Mouse (Mus musculus) liver, adult 2 months (tissue): Measurements from ENCODE around the gene Ttc38. TPM values are rescaled to one million over a fixed set of nuclear protein-coding genes. Genes with fewer than 3 reads are reported as not detected.

Experiments used
- DNase-seq: peaks from one replicate; pipeline ENCODE4 v3.0.0-alpha.2; 2011; ENCODE audit warnings: low read depth, low spot score; ENCODE audit errors: extremely low read depth
- H3K27ac ChIP-seq: fragments of 200-500 bp; replicated peaks from 2 replicates; pipeline ENCODE4 v1.5.1; 2012; ENCODE audit warnings: low read depth, mild to moderate bottlenecking, control low read depth, inconsistent platforms, low read length; ENCODE audit not compliant: insufficient read depth
- H3K27me3 ChIP-seq: fragments of 200-500 bp; 2 replicates; pipeline ENCODE4 v1.6.1; 2012; ENCODE audit warnings: mild to moderate bottlenecking, moderate library complexity, low read length, inconsistent platforms; ENCODE audit not compliant: control insufficient read depth, insufficient read depth
- H3K36me3 ChIP-seq: fragments of 200-500 bp; 2 replicates; pipeline ENCODE4 v1.6.1; 2012; ENCODE audit warnings: low read length, inconsistent platforms; ENCODE audit not compliant: control insufficient read depth, insufficient read depth
- H3K4me1 ChIP-seq: fragments of 200-500 bp; 2 replicates; pipeline ENCODE4 v1.6.1; 2011; ENCODE audit warnings: low read length; ENCODE audit not compliant: control insufficient read depth, insufficient read depth
- H3K4me3 ChIP-seq: fragments of 200-500 bp; 2 replicates; pipeline ENCODE4 v1.5.1; 2011; ENCODE audit warnings: low read depth, mild to moderate bottlenecking, control low read depth, low read length, moderate library complexity; ENCODE audit not compliant: insufficient read depth
- H3K79me2 ChIP-seq: fragments of 200-500 bp; 2 replicates; pipeline ENCODE4 v1.6.1; 2012; ENCODE audit warnings: inconsistent platforms, mild to moderate bottlenecking, low read length, moderate library complexity; ENCODE audit not compliant: control insufficient read depth, insufficient read depth
- H3K9ac ChIP-seq: fragments of 200-500 bp; 2 replicates; pipeline ENCODE4 v1.6.1; 2012; ENCODE audit warnings: low read depth, mild to moderate bottlenecking, control low read depth, inconsistent platforms, low read length
- CTCF ChIP-seq: fragments of 200-500 bp; IDR thresholded peaks from 2 replicates; pipeline ENCODE4 v1.5.1; 2011; ENCODE audit warnings: low read depth, low read length, control low read depth
- POLR2A ChIP-seq: fragments of 200-500 bp; IDR thresholded peaks from 2 replicates; pipeline ENCODE4 v1.6.1; 2011; ENCODE audit warnings: low read length, control low read depth; ENCODE audit not compliant: insufficient read depth; ENCODE audit errors: extremely low read depth
- WGBS: fragments of 180-500 bp; shearing (Covaris S2); methylation state at CpG from one replicate; pipeline ENCODE4 v1.1.7; 2018; 5-methylcytosine and 5-hydroxymethylcytosine counted together
- polyA plus RNA-seq: library from polyadenylated mRNA; depleted of rRNA; stranded (reverse); fragments of >200 nt; gene quantifications from 2 replicates; pipeline ENCODE4 v1.2.3, GENCODE M21; 2012
- total RNA-seq: library from RNA; depleted of rRNA; stranded (reverse); fragments of >200 nt; gene quantifications from 2 replicates; pipeline ENCODE4 v1.2.3, GENCODE M21; 2014

Ttc38 gene
- total and polyA plus RNA-seq, 2 experiments, result 19.1 to 52.4 TPM

DNA sequence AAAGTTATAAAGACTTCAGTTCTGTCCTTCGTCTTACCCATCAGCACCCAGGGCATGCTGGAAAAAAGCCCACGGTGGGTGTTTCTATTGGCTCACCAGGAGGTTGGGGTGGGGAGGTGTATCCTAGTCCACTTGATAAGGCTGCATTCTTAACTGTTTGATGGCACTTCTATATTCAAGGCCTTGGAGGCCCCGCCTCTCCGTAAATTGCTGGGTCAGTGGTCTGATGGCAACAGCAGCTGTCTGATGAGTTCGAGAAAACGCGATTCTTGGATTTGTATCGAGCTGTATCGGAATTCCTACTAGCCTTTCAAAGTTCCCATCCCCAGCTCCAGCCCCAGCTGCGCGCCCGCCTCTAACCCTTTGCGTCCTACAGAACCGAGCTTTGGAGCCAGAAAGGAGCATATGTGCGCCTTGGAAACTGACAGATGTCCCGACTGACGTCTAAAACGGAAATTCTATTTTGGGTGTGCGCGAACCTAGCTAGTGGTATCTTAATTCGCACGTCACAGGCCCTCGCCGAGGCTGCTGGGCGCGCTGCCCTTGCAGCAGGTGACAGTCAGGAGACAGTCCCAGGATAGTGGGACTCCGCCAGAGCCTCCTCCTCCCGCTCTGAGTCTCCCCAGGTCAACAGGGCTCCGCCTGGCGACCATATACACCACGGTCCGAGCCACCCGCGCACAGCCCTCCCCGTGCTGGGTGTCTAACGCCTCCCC lies 21.1 kb upstream of the Ttc38 start:
- peaks cover 8% of the 10 kb centered on the region for H3K4me1 ChIP-seq
- no peaks in the 10 kb centered on the region for H3K79me2 ChIP-seq
- H3K4me3 ChIP-seq, result peak overlapping the region; percentile 82
- H3K27me3 ChIP-seq, result no peaks in the 10 kb centered on the region
- TF ChIP-seq POLR2A (no peak), CTCF (peak; percentile 19)
- peak; percentile 78 for DNase-seq
- WGBS, result under 1% methylated on average over 36 of the region's 36 CpGs
- 0 out of 2 replicates have a peak, but pooled peaks cover under 1% of the 10 kb centered on the region for H3K36me3 ChIP-seq
- peak overlapping the region; percentile 75 for H3K27ac ChIP-seq
- H3K9ac ChIP-seq, result peak overlapping the region; percentile 79

DNA sequence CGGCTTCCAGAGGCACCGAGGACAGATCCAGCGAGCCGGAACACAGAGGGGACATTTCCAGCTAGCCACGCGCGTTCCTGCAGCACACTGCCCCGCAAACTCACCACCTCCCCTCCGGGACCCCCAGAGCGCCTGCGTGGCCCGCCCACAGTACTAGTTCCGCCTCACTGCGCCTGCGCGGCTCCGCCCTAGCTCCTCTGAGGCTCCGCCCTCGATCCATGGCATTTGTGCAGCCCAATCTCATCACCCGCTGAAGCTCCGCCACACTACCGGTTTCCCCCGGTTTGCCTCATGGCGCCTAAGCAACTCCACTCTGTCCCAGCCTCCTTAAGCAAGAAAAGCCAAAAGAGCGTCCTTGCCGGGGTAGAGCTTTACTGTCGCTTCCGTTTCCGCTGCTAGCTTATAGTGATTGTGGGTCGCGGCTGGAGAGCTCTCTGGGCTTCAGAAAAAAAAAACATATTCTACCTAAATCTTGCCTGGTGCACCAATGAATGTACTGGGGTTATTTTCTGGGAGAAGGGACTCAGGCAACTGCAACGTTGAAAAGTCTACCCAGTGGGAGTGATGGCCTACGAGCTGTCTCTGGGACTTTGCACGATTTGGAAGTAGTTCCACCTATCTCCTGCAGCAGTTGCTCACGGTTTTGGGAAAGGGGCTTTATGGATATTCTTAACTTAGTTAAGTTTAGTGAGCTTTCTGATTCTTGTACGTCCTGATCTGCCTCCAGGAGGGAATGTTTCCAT lies 20.4 kb upstream of the Ttc38 start, which contains the start of gene Cdpf1:
Cdpf1 (minus strand) TSS at position 163 of the 743 bp plus-strand sequence.
- peak; percentile 81 for DNase-seq
- Histone ChIP-seq H3K36me3 (no peaks in the 10 kb centered on the region), H3K79me2 (no peaks in the 10 kb centered on the region), H3K27ac (peak within 1 kb of the TSS; percentile 75), H3K4me3 (peak within 1 kb of the TSS; percentile 82), H3K4me1 (peaks cover 8% of the 10 kb centered on the region), H3K27me3 (no peaks in the 10 kb centered on the region), H3K9ac (peak within 1 kb of the TSS; percentile 79)
- TF ChIP-seq CTCF, result peak; percentile 24
- TF ChIP-seq POLR2A, result peak; percentile 71
- 4% methylated on average over 36 of the region's 36 CpGs for WGBS

DNA sequence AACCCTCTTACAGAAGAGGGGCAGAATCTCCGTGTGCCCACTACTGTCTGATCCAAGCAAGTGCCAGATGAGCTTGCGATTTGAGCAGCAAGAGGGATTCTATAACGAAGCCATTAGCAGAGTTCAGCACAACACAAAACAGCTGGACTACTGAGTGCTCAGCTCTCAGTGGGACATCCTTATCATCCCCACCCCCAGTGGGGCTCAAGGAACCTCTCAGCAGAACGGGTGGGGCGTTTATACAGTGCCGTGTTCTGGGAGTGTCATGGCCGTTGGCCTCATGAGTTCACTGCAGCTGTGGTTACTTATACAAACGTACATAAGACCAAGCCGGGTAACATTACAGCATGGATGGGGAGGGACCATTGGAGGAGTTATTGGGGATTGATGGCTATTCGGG lies 18.7 kb upstream of the Ttc38 start:
- Histone ChIP-seq H3K27ac (no peak overlapping the region), H3K36me3 (no peaks in the 10 kb centered on the region), H3K4me3 (no peak overlapping the region), H3K9ac (no peak overlapping the region), H3K4me1 (peaks cover 6% of the 10 kb centered on the region), H3K27me3 (no peaks in the 10 kb centered on the region), H3K79me2 (no peaks in the 10 kb centered on the region)
- WGBS, result 78% methylated on average over 10 of the region's 10 CpGs
- no peak for DNase-seq
- TF ChIP-seq POLR2A (no peak), CTCF (no peak)

DNA sequence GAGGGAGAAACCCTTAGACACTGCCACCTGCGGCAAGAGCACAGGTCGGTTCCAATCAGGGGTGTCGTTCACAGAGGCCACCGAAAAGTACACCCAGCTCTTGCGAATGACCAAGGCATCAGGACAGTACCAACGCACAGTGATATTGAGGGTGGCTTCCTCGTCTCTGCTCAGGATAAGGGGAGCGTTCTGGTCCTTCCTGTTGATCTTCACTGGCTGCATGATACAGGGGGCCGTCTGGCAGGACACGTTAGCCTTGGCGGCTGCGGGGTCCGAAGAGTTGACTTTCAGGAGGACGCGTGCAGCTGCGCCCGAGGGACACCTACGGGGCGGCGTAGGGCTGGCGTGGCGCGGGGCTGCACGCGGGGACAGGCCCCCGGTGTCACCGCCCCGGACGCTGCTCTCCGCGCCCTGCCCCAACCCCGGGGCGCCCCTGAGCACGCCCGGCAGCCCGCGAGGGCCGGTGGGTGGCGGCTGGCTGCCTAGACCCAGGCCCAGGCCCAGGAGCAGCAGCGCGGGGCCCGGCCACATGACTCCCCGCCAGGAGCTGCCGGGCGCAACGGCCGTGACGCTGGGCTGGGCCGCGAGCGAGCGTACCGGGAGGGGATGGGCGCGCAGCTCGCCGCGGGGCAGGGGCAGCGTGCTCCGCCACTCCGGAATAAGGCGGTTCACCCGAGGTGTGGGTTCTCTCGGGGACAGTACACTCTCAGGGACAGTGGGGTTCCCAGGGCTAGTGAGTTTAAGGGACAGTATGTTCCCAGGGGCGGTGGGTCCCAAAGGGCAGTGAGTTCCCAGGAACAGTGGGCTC lies 10.7 kb upstream of the Ttc38 start, which contains the start of gene Pkdrej:
Pkdrej (minus strand) TSS at position 532 of the 808 bp plus-strand sequence.
- no peaks in the 10 kb centered on the region for H3K79me2 ChIP-seq
- WGBS, result 3% methylated on average over 65 of the region's 65 CpGs
- peaks cover 4% of the 10 kb centered on the region; the same call in 1 of the 2 replicates for H3K4me1 ChIP-seq
- 0 out of 2 replicates have a peak, but pooled peaks cover 3% of the 10 kb centered on the region for H3K27me3 ChIP-seq
- peak within 1 kb of the TSS; percentile 44 for H3K9ac ChIP-seq
- peak within 1 kb of the TSS; percentile 25; the same call in 1 of the 2 replicates for H3K4me3 ChIP-seq
- DNase-seq, result no peak
- no peak within 1 kb of the TSS for H3K27ac ChIP-seq
- TF ChIP-seq POLR2A (no peak), CTCF (no peak)
- H3K36me3 ChIP-seq, result no peaks in the 10 kb centered on the region

DNA sequence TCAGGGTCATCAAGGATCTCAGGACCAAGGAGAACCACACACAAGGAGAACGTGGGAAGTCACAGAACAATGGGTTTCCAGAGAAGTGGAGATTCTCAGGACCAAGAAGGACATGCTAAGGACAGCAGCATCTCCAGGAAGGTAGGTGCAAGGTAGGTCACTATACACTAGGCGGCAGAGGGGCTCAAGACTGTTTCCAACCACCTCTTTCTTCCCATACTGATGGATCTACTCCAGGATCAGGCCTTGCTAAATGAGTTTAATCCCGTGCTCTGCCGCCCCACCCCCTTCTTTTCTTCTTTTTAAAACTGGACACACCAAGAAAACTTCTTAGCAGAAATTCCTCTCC lies 10.1 kb upstream of the Ttc38 start:
- no peak overlapping the region for H3K27ac ChIP-seq
- H3K36me3 ChIP-seq, result no peaks in the 10 kb centered on the region
- no peak overlapping the region for H3K4me3 ChIP-seq
- H3K79me2 ChIP-seq, result no peaks in the 10 kb centered on the region
- WGBS, result 43% methylated on average over 4 of the region's 4 CpGs
- TF ChIP-seq POLR2A (no peak), CTCF (no peak)
- H3K4me1 ChIP-seq, result peaks cover 4% of the 10 kb centered on the region; the same call in 1 of the 2 replicates
- H3K27me3 ChIP-seq, result 0 out of 2 replicates have a peak, but pooled peaks cover 3% of the 10 kb centered on the region
- DNase-seq, result no peak
- no peak overlapping the region for H3K9ac ChIP-seq
